Mouse (Mus musculus): ENCODE results near the gene Zfp296. TPM values are rescaled to one million over a fixed set of nuclear protein-coding genes. Genes with fewer than 3 reads are reported as not detected.

Gene Zfp296
- polyA plus RNA-seq, 1 experiment, result not detected

DNA sequence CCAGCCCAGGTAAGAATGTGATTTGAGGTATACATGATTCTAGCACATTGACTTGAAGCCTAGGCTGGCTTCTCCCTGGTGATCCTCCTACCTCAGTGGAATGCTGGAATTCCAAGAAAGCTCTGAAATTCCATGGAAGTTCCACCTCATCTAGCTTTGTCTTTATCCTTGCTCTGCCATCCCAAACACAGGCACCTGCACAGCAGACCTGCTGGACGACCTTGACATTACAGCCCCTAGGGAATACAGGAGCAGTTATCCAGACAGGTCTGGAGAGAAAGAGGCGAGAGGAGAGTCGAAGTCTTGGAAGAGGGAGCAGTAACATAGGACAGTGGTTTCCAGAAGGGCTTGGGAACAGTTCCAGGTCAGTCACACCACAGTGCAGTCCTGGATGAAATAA, 7.4 kb upstream of the Zfp296 start:
- WGBS, result 90% methylated on average over 3 of the region's 3 CpGs
- Histone ChIP-seq H3K4me3 (ENCODE audit: insufficient read depth, low read depth, low read length) (no peak overlapping the region), H3K27ac (ENCODE audit: insufficient read depth, low read depth, low read length) (no peak overlapping the region), H3K4me1 (ENCODE audit: control insufficient read depth, insufficient read depth, low read length) (peaks cover 7% of the 10 kb centered on the region)
- TF ChIP-seq POLR2A (IDR thresholded peaks at IDR 0.05; ENCODE audit: insufficient read depth, low read depth, low read length), result no peak
- no peak for TF ChIP-seq CTCF (IDR thresholded peaks at IDR 0.05; ENCODE audit: insufficient read depth, low read depth, low read length)

DNA sequence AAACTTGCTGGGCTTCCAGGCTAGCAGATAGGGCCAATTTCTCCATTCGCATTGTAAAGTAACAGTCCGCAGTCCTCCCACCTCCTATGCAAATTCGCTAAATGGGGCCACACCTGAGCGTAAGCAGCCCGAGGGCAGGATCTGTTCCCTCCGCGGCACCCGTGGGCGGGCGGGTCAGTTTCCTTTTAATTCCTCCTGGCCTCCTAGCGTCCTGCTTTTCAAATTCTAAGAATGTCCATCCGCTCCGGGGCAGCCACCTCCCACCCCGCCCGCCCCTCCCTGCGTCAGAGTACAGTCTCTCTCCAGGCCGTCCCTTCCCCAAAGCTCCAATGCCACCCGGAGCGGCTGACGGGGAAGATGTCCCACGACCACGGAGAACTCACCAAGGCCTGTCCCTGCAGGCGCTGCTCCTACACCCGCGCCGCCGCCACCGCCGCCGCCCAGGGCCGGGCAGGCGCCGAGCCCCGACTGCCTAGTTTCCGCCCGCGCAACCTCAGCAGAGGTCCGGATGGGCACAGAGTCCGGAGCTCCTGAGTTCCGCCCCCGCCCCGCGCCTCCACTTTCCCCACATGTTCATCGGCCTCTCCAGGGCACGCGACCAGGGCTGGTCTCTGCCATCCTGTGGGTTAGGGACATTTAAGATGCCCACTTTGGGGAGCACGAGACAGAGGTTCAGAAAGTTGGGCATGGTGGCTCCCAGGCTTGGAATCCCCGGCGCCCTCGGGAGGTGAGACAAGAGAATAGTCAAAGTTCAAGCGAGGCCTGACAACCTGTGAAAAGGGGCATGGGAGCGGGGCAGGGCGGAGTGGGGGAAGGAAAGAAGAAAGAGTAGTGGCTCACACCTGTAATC, 3.9 kb upstream of the Zfp296 start:
- Histone ChIP-seq H3K4me3 (ENCODE audit: insufficient read depth, low read depth, low read length) (peak overlapping the region; percentile 80), H3K27ac (ENCODE audit: insufficient read depth, low read depth, low read length) (no peak overlapping the region), H3K4me1 (ENCODE audit: control insufficient read depth, insufficient read depth, low read length) (peaks cover 18% of the 10 kb centered on the region)
- TF ChIP-seq POLR2A (IDR thresholded peaks at IDR 0.05; ENCODE audit: insufficient read depth, low read depth, low read length) (peak; percentile 90), CTCF (IDR thresholded peaks at IDR 0.05; ENCODE audit: insufficient read depth, low read depth, low read length) (no peak)
- under 1% methylated on average over 53 of the region's 53 CpGs for WGBS

DNA sequence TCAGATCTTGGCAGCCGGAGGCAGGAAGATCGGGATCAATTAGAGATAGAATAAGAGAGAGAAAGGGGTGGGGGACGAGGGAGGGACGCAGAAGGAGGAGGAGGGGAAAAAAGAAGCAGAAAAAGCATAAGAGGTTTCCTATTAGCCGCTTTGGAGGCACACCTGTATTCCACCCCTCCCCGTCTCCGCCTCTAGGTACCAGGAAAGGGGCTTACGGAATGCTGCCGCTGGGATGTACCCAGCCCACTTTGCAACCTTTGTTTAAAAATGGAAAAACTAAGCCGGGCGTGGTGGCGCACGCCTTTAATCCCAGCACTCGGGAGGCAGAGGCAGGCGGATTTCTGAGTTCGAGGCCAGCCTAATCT, 3.3 kb upstream of the Zfp296 start:
- TF ChIP-seq POLR2A (IDR thresholded peaks at IDR 0.05; ENCODE audit: insufficient read depth, low read depth, low read length) (no peak), CTCF (IDR thresholded peaks at IDR 0.05; ENCODE audit: insufficient read depth, low read depth, low read length) (no peak)
- H3K27ac ChIP-seq (ENCODE audit: insufficient read depth, low read depth, low read length), result no peak overlapping the region
- WGBS, result 17% methylated on average over 16 of the region's 16 CpGs
- H3K4me3 ChIP-seq (ENCODE audit: insufficient read depth, low read depth, low read length), result peak overlapping the region; percentile 80
- H3K4me1 ChIP-seq (ENCODE audit: control insufficient read depth, insufficient read depth, low read length), result peaks cover 18% of the 10 kb centered on the region

DNA sequence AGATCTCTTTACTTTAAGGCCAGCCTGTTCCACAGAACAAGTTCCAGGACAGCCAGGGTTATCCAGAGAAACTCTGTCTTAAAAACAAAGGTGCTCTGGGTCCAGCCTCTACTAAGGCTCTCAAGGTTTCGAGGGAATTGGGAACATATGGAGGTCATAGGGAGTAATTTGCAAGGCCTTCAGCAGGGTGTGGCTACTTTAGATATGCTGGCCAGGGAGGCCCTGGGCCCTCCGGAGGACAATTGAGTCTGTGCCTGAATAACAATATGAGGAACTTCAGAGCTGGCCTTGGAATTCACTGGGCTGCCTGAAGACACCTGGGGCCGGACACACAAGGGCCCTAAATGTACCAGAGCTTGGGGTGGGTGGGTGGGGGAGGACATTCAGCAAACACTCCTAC, 1.5 kb upstream of the Zfp296 start:
- H3K4me3 ChIP-seq (ENCODE audit: insufficient read depth, low read depth, low read length), result no peak overlapping the region
- no peak overlapping the region for H3K27ac ChIP-seq (ENCODE audit: insufficient read depth, low read depth, low read length)
- TF ChIP-seq CTCF (IDR thresholded peaks at IDR 0.05; ENCODE audit: insufficient read depth, low read depth, low read length), result no peak
- TF ChIP-seq POLR2A (IDR thresholded peaks at IDR 0.05; ENCODE audit: insufficient read depth, low read depth, low read length), result no peak
- H3K4me1 ChIP-seq (ENCODE audit: control insufficient read depth, insufficient read depth, low read length), result peaks cover 18% of the 10 kb centered on the region
- 79% methylated on average over 3 of the region's 3 CpGs for WGBS

DNA sequence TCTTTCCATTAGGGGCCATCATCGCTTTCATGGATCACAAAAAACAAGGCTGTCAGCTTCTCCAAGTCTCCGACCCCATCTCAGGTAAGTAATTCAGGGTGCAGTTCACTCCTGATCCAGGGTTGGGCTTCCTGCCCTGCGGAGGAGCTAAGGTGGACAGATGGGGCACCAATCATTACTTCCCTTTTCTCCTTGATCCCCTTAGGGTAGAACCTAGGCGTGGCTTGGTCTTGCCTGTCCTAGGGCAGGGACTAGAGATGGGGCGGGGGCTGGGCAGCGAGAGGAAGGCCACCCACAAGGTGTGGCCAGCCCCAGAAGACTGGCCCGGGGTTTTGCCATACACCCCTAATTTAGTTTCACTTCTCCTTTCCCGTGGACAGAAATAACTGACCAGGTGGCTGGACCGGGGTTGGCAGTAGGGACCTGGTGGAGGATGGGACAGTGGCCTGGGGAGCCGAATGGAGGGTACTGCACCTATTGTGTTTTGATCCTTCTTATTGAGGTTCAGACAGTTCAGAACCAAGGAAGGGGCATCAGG, 859 bp downstream of the Zfp296 start:
- no peak overlapping the region; the same call in 1 of the 2 replicates for H3K4me3 ChIP-seq (ENCODE audit: insufficient read depth, low read depth, low read length)
- peaks cover 18% of the 10 kb centered on the region for H3K4me1 ChIP-seq (ENCODE audit: control insufficient read depth, insufficient read depth, low read length)
- 23% methylated on average over 10 of the region's 10 CpGs for WGBS
- H3K27ac ChIP-seq (ENCODE audit: insufficient read depth, low read depth, low read length), result no peak overlapping the region
- TF ChIP-seq POLR2A (IDR thresholded peaks at IDR 0.05; ENCODE audit: insufficient read depth, low read depth, low read length) (no peak), CTCF (IDR thresholded peaks at IDR 0.05; ENCODE audit: insufficient read depth, low read depth, low read length) (no peak)

DNA sequence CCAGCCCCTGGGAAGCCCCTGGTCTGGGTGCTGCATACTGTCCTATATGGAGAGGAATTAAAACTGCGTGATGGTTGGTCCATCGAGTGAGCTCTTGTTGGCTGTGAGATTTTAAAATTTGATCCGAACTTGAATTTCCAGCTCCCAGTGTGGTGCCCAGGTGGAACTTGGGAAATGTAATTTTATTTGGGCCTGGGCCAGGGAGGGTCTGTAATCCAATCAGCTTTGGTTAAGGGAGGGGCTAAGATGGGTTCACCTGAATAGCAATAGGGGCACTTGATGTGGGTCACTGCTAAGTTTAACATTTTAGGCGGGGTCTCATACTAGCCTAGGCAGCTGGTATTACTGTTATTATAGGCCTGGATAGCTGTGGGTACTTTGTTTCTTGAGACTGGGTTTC, 1.3 kb downstream of the Zfp296 start:
- no peak overlapping the region for H3K4me3 ChIP-seq (ENCODE audit: insufficient read depth, low read depth, low read length)
- no peak for TF ChIP-seq POLR2A (IDR thresholded peaks at IDR 0.05; ENCODE audit: insufficient read depth, low read depth, low read length)
- no peak for TF ChIP-seq CTCF (IDR thresholded peaks at IDR 0.05; ENCODE audit: insufficient read depth, low read depth, low read length)
- H3K4me1 ChIP-seq (ENCODE audit: control insufficient read depth, insufficient read depth, low read length), result peaks cover 17% of the 10 kb centered on the region
- 71% methylated on average over 4 of the region's 4 CpGs for WGBS
- no peak overlapping the region for H3K27ac ChIP-seq (ENCODE audit: insufficient read depth, low read depth, low read length)

DNA sequence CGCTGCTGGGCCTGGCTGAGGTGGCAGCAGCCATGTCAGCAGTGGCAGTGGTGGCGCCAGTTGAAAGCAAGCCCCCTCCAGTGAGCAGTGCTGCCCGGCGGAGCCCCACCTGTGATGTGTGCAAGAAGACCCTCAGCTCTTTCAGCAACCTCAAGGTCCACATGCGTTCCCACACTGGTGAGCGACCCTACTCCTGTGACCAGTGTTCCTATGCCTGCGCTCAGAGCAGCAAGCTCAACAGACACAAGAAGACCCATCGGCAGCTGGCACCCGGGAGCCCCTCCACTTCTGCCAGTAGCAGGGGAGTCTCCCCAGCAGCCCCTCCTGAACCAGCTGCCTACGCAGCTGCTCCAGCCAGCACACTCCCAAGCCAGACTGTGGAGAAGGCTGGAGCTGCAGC, 2.7 kb downstream of the Zfp296 start:
- no peak overlapping the region for H3K4me3 ChIP-seq (ENCODE audit: insufficient read depth, low read depth, low read length)
- TF ChIP-seq POLR2A (IDR thresholded peaks at IDR 0.05; ENCODE audit: insufficient read depth, low read depth, low read length) (no peak), CTCF (IDR thresholded peaks at IDR 0.05; ENCODE audit: insufficient read depth, low read depth, low read length) (no peak)
- H3K27ac ChIP-seq (ENCODE audit: insufficient read depth, low read depth, low read length), result no peak overlapping the region
- H3K4me1 ChIP-seq (ENCODE audit: control insufficient read depth, insufficient read depth, low read length), result peaks cover 12% of the 10 kb centered on the region
- WGBS, result 79% methylated on average over 10 of the region's 10 CpGs

DNA sequence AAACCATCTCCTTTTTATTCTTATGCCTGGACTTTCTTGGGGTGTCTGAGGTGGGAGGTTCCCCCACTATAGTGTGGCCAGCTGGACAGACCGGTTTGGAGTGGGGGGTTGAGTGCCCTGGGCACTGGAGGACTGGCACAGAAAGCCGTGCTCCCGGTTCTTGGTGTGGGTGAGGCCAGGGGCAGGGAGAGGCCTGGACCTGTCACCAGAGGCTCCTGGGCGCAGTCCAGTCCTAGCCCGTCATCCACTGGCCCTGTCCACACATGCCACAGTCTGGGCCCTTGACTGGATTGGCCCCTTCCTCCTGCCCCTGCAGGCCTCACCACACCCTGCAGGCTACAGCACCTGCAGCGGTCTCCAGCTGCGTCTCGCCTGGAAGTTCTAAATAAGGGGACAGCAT, 3.5 kb downstream of the Zfp296 start:
- peaks cover 12% of the 10 kb centered on the region for H3K4me1 ChIP-seq (ENCODE audit: control insufficient read depth, insufficient read depth, low read length)
- no peak overlapping the region for H3K27ac ChIP-seq (ENCODE audit: insufficient read depth, low read depth, low read length)
- no peak overlapping the region for H3K4me3 ChIP-seq (ENCODE audit: insufficient read depth, low read depth, low read length)
- WGBS, result 82% methylated on average over 8 of the region's 8 CpGs
- TF ChIP-seq POLR2A (IDR thresholded peaks at IDR 0.05; ENCODE audit: insufficient read depth, low read depth, low read length), result no peak
- no peak for TF ChIP-seq CTCF (IDR thresholded peaks at IDR 0.05; ENCODE audit: insufficient read depth, low read depth, low read length)

DNA sequence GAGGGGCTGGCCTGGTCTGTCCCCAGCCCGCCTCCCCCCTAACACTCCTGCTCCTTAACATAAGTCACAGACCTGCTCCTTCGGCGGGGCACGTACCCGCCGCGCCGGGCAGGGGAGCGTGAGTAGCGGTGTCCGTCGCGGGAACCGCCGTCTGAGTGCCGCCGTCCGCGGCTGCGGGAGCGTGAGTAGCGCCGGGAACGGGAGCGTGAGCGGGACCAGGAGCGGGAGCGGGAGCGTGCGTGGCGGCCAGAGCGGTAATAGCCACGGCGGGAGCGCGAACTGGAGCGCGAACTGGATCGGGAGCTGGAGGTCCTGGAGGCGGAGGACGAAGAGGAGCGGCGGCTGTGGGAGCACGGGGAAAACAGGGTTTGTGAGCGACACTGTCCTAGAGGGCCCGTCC, 9.2 kb downstream of the Zfp296 start:
- WGBS, result 88% methylated on average over 46 of the region's 46 CpGs
- Histone ChIP-seq H3K4me1 (ENCODE audit: control insufficient read depth, insufficient read depth, low read length) (peaks cover 6% of the 10 kb centered on the region), H3K4me3 (ENCODE audit: insufficient read depth, low read depth, low read length) (no peak overlapping the region), H3K27ac (ENCODE audit: insufficient read depth, low read depth, low read length) (no peak overlapping the region)
- TF ChIP-seq CTCF (IDR thresholded peaks at IDR 0.05; ENCODE audit: insufficient read depth, low read depth, low read length), result no peak
- no peak for TF ChIP-seq POLR2A (IDR thresholded peaks at IDR 0.05; ENCODE audit: insufficient read depth, low read depth, low read length)
